Mouse (Mus musculus) neutrophil, adult 83 days (primary cell): ENCODE data around the gene Tas2r143. TPM values are rescaled to one million over a fixed set of nuclear protein-coding genes. Genes with fewer than 3 reads are reported as not detected.

Source experiments
- total RNA-seq, 2 experiments: library from RNA; stranded (reverse); gene quantifications; one replicate each; pipeline ENCODE4 v1.2.4; 2023

Tas2r143 gene
- total RNA-seq: 1 to 10 TPM; 2.9 to 3.2 TPM

GRCm38 (mm10) chr6:42399938-42400337 lies at the start of gene Tas2r143:
TSS of gene Tas2r143 (plus strand) at chr6:42400238.

GRCm38 (mm10) chr6:42372816-42373547 lies 27.1 kb upstream of the Tas2r143 start, which contains the start of gene Epha1:
TSS of gene Epha1 (minus strand) at chr6:42373268.

GRCm38 (mm10) chr6:42405134-42405533 lies 5.1 kb downstream of the Tas2r143 start, which contains the start of gene Tas2r135:
TSS of gene Tas2r135 (plus strand) at chr6:42405434.

GRCm38 (mm10) chr6:42434446-42434845 lies 34.4 kb downstream of the Tas2r143 start, which contains the start of gene Tas2r126:
TSS of gene Tas2r126 (plus strand) at chr6:42434535.

Other genes starting within 250 kb of the Tas2r143 start
- not detected for gene Tas2r144, start 184.9 kb upstream of the Tas2r143 start, total RNA-seq
- gene Gstk1, start 154.3 kb upstream of the Tas2r143 start, total RNA-seq: 1 to 10 TPM; 3.3 to 5.1 TPM
- gene Tmem139, start 138.3 kb upstream of the Tas2r143 start, total RNA-seq: not detected
- gene Casp2, start 135.3 kb upstream of the Tas2r143 start, total RNA-seq: 10 to 100 TPM; 59.8 to 66.3 TPM
- gene Clcn1, start 113.6 kb upstream of the Tas2r143 start, total RNA-seq: under 1 TPM; 0.15 TPM
- gene Fam131b, start 75.6 kb upstream of the Tas2r143 start, total RNA-seq: not detected
- 100 to 1,000 TPM; 661 to 678 TPM for gene Zyx, start 50.6 kb upstream of the Tas2r143 start, total RNA-seq
- under 1 TPM in 1 of 2 experiments, not detected in 1; 0.29 TPM for gene Epha1, start 27.0 kb upstream of the Tas2r143 start, total RNA-seq
- 1 to 10 TPM; 3.4 to 3.5 TPM for gene Tas2r135, start 5.2 kb downstream of the Tas2r143 start, total RNA-seq
- 1 to 10 TPM; 1.0 to 1.7 TPM for gene Tas2r126, start 34.3 kb downstream of the Tas2r143 start, total RNA-seq
- not detected for gene Olfr458, start 65.0 kb downstream of the Tas2r143 start, total RNA-seq
- not detected for gene Olfr457, start 76.1 kb downstream of the Tas2r143 start, total RNA-seq
- not detected for gene Olfr456, start 87.0 kb downstream of the Tas2r143 start, total RNA-seq
- gene Olfr455, start 147.3 kb downstream of the Tas2r143 start, total RNA-seq: not detected
- not detected for gene Tcaf3, start 197.5 kb downstream of the Tas2r143 start, total RNA-seq
- under 1 TPM in 1 of 2 experiments, not detected in 1; 0.42 TPM for gene Tcaf2, start 245.0 kb downstream of the Tas2r143 start, total RNA-seq